Mouse (Mus musculus) WW6 (cell line): ENCODE data around the gene G430095P16Rik.

Experiments used
- DNase-seq: peaks from one replicate; pipeline ENCODE4 v3.0.0-alpha.2; 2013; ENCODE audit warnings: low read depth, low spot score

G430095P16Rik gene

GRCm38 (mm10) chr8:84722530-84722849 is 317 bp upstream of the G430095P16Rik start:
- DNase-seq: no peak

DNA sequence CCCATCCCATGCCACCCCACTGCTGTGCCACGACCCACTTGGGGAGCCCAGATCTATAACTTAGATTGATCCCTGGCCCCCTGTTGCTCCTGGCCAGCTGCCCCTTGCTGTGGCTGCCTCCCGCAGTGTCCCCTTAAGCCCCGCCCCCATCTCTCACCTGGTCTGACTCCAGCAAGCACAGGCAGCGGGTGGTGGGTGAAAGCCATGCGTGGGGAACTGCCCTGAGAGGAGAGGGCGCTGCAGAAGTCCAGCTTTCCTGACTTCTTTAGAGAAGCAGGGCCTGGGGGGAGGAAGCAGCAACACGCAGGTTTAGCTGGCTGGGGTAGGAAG is 729 bp downstream of the G430095P16Rik start:
- DNase-seq: no peak

DNA sequence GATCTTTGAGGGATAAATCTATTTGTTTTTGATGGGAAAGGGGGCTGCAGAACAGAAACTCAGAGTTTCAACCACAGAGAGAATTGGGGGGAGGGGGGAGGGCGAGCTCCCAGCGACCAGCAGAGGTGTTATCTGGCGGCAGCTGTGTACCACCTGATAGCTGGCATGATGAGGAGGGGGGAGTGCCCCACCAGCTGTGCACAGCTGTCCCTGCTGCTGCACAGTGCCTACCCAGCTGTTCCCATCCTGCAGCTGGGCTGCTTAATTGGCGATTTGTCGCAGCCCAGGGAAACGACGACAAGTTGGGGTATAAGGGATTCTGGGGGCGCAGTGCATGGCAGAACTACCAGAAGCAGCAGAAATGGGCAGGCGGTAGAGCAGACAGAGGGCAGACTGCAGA is 1.9 kb downstream of the G430095P16Rik start:
- DNase-seq: no peak

- DNase-seq: no peak
Measured at GRCm38 (mm10) chr8:84725246-84725940, 2.6 kb downstream of the G430095P16Rik start.

GRCm38 (mm10) chr8:84725941-84726259 is 3.1 kb downstream of the G430095P16Rik start:
- DNase-seq: no peak

DNA sequence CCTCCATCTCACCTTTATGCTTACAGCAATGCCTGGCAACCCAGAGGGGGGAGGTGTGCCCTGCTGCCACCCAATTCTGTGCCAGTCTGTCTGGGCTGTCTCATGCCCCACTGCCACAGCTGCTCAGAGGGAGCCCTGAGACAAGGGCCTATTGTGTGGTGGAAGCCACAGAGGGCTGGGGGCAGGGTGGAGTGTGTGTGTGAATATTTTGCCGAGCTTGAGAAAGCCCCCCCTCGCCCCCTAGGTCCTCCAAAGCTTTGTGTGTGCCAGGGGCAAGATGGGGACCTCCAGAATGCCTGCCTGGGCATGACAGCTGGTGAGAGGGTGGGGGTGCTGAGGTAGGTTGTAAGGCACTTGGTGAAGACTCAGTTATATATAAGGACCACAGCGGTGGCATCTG is 5.7 kb downstream of the G430095P16Rik start:
- no peak for DNase-seq

- DNase-seq: no peak
Measured at GRCm38 (mm10) chr8:84729921-84730362, 7.1 kb downstream of the G430095P16Rik start.

DNA sequence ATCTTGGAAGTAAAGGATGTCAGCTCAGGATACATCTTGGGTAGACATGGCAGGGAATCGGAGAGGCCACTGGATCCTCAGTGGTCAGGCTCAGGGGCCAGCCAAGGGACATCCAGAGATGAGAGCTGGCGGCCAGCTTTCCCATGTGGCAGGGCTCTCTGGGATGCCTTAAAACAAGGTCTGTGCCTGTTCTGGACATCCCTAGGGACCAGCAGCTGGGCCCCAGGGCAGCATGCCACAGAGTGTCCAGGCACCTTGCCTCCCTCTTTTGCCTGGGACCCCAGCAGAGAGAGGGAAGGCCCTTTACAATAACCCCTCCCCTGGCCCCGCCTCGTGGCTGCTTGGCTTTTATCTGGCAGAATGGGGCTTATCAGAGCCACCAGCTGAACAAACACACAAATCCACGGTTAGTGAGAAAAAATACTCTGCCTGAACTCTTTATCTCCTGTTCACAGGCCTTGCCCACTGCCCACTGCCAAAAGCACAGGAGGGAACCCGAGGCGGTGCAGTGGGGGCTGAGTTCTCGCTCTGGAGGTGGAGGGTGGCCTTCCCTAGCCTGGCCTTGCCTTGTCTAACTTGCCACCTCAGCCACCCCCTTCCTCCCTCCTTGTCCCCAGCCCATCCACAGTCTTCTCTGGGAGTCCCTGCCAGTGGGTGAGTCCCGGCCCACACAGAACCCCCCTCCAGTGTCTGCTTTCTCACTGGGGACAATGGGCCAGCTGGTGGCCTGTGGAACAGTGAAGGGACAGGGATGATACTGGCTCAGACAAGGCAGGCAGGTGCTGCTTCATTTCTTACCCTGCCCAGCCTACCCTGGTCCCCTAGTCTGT is 7.9 kb downstream of the G430095P16Rik start:
- no peak for DNase-seq

GRCm38 (mm10) chr8:84731371-84732177 is 8.8 kb downstream of the G430095P16Rik start:
- no peak for DNase-seq

GRCm38 (mm10) chr8:84732545-84732944 is 9.7 kb downstream of the G430095P16Rik start:
- no peak for DNase-seq

DNA sequence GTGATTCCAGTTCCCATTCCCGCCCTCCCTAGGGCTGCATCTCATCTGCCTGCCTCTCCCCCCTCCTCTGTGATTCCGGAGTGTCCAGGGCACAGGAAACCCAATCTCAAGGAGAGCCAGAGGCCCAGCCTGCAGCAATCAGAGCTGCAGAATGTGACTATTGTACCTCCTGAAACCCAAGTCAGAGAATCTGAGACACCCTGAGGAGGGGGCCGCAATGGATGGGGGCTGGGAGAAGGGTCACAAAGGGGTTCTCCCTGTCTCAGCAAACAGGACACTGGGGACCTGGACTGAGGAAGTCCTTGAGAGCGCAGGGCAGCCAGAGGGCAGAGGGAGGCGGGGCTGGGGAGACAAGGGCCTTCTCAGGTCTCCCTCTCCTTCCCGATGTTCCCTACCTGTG is 10.2 kb downstream of the G430095P16Rik start:
- DNase-seq: no peak

GRCm38 (mm10) chr8:84733959-84734358 is 11.2 kb downstream of the G430095P16Rik start:
- DNase-seq: no peak

GRCm38 (mm10) chr8:84734680-84735079 is 11.9 kb downstream of the G430095P16Rik start:
- no peak for DNase-seq

DNA sequence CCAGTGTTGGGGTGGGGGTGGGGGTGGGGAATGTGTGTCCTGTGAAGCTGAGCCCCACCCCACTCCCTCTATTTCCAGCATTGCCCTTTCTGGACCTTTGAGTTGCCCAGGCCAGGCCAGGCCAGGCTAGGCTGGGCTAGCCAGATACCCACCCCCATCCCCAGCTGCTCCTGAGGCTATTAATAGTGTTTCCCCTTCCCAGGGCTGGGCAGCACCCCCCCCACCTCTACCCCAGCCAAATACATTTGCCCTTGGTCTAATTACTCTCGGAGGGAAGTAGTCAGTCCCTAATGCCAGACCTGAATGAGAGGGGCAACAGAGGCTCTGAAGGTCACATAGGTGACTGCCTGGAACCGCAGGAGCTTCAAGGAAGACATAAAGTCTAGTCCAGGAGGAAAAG is 12.8 kb downstream of the G430095P16Rik start:
- DNase-seq: no peak

DNA sequence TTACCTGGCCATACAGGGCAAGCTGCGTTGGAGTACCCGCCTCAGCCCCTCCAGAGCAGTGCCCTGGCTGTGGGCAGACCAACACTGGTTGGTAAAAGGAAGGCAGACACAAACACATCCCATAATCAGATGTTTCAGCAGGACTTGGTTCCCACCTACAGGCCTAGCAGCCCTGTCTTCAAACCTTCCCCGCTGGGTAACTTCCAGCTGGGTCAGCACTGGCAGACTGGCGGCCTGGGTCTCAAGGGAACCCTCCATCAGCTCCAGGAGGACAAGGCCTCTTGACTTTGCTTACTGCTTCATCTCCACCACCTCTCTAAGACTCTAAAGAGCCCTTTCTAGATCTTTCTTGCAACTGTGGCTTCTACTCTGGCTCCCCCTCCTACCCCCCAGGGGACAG is 13.7 kb downstream of the G430095P16Rik start:
- DNase-seq: no peak

- peak; percentile 81 for DNase-seq
Measured at GRCm38 (mm10) chr8:84737608-84738007, 14.8 kb downstream of the G430095P16Rik start.

DNA sequence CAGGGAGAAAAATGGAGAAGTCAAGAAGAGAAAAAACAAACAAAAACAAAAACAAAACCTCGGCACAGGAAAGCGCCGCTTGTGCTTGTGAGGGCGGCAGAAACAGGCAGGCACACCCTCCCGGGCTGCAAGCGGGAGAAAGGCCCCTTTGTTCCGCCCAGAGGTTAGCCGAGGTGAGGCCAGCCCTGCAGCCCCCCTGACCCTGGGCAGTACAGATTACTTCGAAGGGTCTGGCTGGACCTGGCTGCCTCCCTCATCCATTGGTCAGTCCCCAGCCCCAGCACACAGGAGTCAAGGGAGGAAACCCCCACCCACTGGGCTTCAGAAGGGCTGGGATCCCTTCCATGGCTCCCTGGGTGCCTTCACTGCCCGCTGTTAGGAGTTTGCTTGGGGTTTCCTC is 15.5 kb downstream of the G430095P16Rik start:
- DNase-seq: no peak

GRCm38 (mm10) chr8:84738715-84739400 is 16.1 kb downstream of the G430095P16Rik start:
- DNase-seq: no peak

- DNase-seq: no peak
Measured at GRCm38 (mm10) chr8:84739401-84739742, 16.6 kb downstream of the G430095P16Rik start.

GRCm38 (mm10) chr8:84740895-84741843 is 18.4 kb downstream of the G430095P16Rik start:
- no peak for DNase-seq
